Mouse (Mus musculus) limb, embryonic 14.5 days (tissue): ENCODE measurements around the gene Exosc9. TPM values are rescaled to one million over a fixed set of nuclear protein-coding genes. Genes with fewer than 3 reads are reported as not detected.

Experiments
- ATAC-seq: fragments of 200-750 bp; cut with Nextera tagmentation; 2 replicates; pipeline ENCODE4 v1.8.0; 2017; ENCODE audit warnings: low read depth, moderate number of reproducible peaks, moderate TSS enrichment; ENCODE audit not compliant: low FRiP score
- DNase-seq: peaks from one replicate; pipeline ENCODE4 v3.0.0-alpha.2; 2015; ENCODE audit warnings: low spot score
- H3K27ac ChIP-seq: fragments of 300-500 bp; sonication (generic); replicated peaks from 2 replicates; pipeline ENCODE4 v1.5.1; 2014; ENCODE audit warnings: low read depth, mild to moderate bottlenecking, low read length, moderate library complexity, mixed read lengths
- H3K27me3 ChIP-seq: fragments of 300-500 bp; sonication (generic); 2 replicates; pipeline ENCODE4 v1.6.1; 2014; ENCODE audit warnings: low read length, mixed read lengths; ENCODE audit not compliant: control insufficient read depth, insufficient read depth
- H3K36me3 ChIP-seq: fragments of 300-500 bp; sonication (generic); 2 replicates; pipeline ENCODE4 v1.6.1; 2014; ENCODE audit warnings: mild to moderate bottlenecking, low read length, moderate library complexity, mixed read lengths; ENCODE audit not compliant: control insufficient read depth, insufficient read depth
- H3K4me1 ChIP-seq: fragments of 300-500 bp; sonication (generic); 2 replicates; pipeline ENCODE4 v1.6.1; 2014; ENCODE audit warnings: antibody characterized with exemption, low read length, mixed read lengths; ENCODE audit not compliant: control insufficient read depth, insufficient read depth
- H3K4me2 ChIP-seq: fragments of 300-500 bp; sonication (generic); replicated peaks from 2 replicates; pipeline ENCODE4 v1.6.1; 2014; ENCODE audit warnings: low read depth, mild to moderate bottlenecking, low read length, moderate library complexity; ENCODE audit not compliant: severe bottlenecking
- H3K4me3 ChIP-seq: fragments of 300-500 bp; sonication (generic); replicated peaks from 2 replicates; pipeline ENCODE4 v1.5.1; 2014; ENCODE audit warnings: low read length
- H3K9ac ChIP-seq: fragments of 300-500 bp; sonication (generic); 2 replicates; pipeline ENCODE4 v1.6.1; 2014; ENCODE audit warnings: mild to moderate bottlenecking, low read depth, low read length, moderate library complexity; ENCODE audit not compliant: severe bottlenecking
- H3K9me3 ChIP-seq: fragments of 300-500 bp; sonication (generic); 2 replicates; pipeline ENCODE4 v1.6.1; 2016; ENCODE audit warnings: low read length; ENCODE audit not compliant: control insufficient read depth
- POLR2A ChIP-seq: fragments of 200-500 bp; IDR thresholded peaks from 2 replicates; pipeline ENCODE4 v1.8.0; 2012; ENCODE audit warnings: inconsistent platforms, mild to moderate bottlenecking, moderate library complexity, borderline replicate concordance; ENCODE audit not compliant: insufficient read depth, insufficient read length; ENCODE audit errors: extremely low read depth
- WGBS: fragments of 180-500 bp; shearing (Covaris S2); extraction: QIAGEN DNeasy Blood & Tissue Kit; methylation state at CpG from one replicate; pipeline ENCODE4 v1.1.7; 2014; 5-methylcytosine and 5-hydroxymethylcytosine counted together
- polyA plus RNA-seq, 2 experiments: library from polyadenylated mRNA; depleted of rRNA in 1 of 2; stranded (reverse) in 1 of 2; unstranded in 1 of 2; fragments of >200 nt; fragmentation: Nextera tagmentation in 1 of 2; extraction: Ambion mirVana in 1 of 2; gene quantifications; 2 replicates each; pipeline versions ENCODE4 v1.2.1 to v1.2.3; 2012 to 2014

The Exosc9 gene
- polyA plus RNA-seq, 2 experiments = 34.8 to 55.0 TPM

DNA sequence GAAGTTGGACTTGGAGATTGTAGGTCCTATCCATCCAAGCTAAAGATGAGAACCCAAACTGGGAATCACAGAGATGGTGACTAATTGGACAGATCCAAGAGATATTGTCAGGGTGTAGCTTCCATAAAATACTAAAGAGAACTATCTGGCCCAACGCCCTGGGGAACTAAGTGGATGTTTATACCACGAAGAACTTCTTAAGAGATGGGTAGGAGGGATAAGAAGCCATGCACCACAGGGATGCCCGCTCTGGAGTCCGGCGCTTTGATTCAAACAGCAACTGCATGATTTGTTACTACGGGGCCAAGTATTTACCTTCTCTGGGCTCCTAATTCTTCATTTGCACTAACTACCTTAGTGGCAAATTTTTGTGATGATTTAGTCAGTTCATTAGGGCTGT is 60.3 kb downstream of the Exosc9 start:
- TF ChIP-seq POLR2A = no peak
- Histone ChIP-seq H3K27ac (no peak overlapping the region), H3K27me3 (no peaks in the 10 kb centered on the region), H3K4me1 (0 out of 2 replicates have a peak, but pooled peaks cover 2% of the 10 kb centered on the region), H3K4me2 (peak overlapping the region; percentile 55), H3K36me3 (no peaks in the 10 kb centered on the region), H3K4me3 (peak overlapping the region; percentile 74), H3K9ac (peak overlapping the region; percentile 78), H3K9me3 (no peaks in the 10 kb centered on the region)
- no peak for ATAC-seq
- WGBS = 7% methylated on average over 6 of the region's 6 CpGs
- DNase-seq = peak; percentile 3

DNA sequence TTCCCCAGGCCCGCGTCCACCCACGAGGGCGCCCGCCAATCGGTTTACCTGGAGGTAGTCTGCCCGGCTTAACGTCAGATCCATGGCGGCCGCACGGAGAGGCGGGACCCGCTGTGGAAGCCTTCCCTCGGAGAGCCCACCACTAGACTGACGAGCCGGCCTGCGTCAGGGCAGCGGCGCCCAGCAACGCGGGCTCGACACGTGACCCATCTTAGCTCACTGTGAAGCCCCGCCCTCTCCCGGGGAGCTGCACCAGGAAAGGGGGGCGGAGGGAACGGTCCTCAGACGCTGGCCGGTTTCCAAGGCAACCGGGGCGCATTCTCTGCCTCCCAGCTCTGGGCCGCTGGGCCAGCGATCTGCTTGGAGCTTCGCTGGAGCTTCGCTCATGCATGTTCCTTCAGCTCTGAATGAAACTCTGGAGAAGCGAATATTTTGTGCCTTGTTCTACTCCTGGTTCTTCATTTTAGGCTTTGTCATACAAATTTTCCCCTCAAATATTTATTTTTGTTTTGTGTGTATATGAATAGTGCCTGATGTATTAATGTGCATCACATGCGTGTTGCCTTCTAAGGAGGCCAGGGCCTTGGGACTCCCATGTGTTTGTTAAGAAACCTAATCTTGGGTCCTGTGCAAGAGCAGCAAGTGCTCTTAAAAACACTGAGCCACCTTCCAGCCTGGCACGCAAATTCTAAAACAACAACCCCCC is 60.9 kb downstream of the Exosc9 start, which contains the start of gene Bbs7:
Gene Bbs7 (minus strand): TSS at position 276 of the 706 bp plus-strand sequence.
- 0 out of 2 replicates have a peak, but pooled peaks have one; percentile 42 for TF ChIP-seq POLR2A
- Histone ChIP-seq H3K4me2 (peak within 1 kb of the TSS; percentile 55), H3K9ac (peak within 1 kb of the TSS; percentile 78), H3K27me3 (no peaks in the 10 kb centered on the region), H3K4me3 (peak within 1 kb of the TSS; percentile 74), H3K9me3 (no peaks in the 10 kb centered on the region), H3K4me1 (0 out of 2 replicates have a peak, but pooled peaks cover 2% of the 10 kb centered on the region), H3K36me3 (no peaks in the 10 kb centered on the region), H3K27ac (no peak within 1 kb of the TSS)
- peak; percentile 97 for DNase-seq
- 3% methylated on average over 37 of the region's 38 CpGs for WGBS
- peak; percentile 99 for ATAC-seq

GRCm38 (mm10) chr3:36613908-36614255 is 61.5 kb downstream of the Exosc9 start:
- no peaks in the 10 kb centered on the region for H3K36me3 ChIP-seq
- ATAC-seq (no peak), DNase-seq (no peak)
- H3K9ac ChIP-seq = no peak overlapping the region
- H3K27ac ChIP-seq = no peak overlapping the region
- no peak for TF ChIP-seq POLR2A
- 66% methylated on average over 5 of the region's 5 CpGs for WGBS
- no peaks in the 10 kb centered on the region for H3K9me3 ChIP-seq
- H3K4me2 ChIP-seq = peak overlapping the region; percentile 55; the same call in 1 of the 2 replicates
- no peaks in the 10 kb centered on the region for H3K27me3 ChIP-seq
- peak overlapping the region; percentile 74; the same call in 1 of the 2 replicates for H3K4me3 ChIP-seq
- H3K4me1 ChIP-seq = 0 out of 2 replicates have a peak, but pooled peaks cover 2% of the 10 kb centered on the region

Other genes with a start within 250 kb of the Exosc9 start
- 348 and 392 TPM in 2 replicates for gene Anxa5, start 76.7 kb upstream of the Exosc9 start, polyA plus RNA-seq (2012; rRNA removed)
- gene Anxa5, start 76.7 kb upstream of the Exosc9 start, polyA plus RNA-seq (2014; fragmentation: Nextera tagmentation; extraction: Ambion mirVana) = 423 and 449 TPM in 2 replicates
- gene 1810062G17Rik, start 76.7 kb upstream of the Exosc9 start, polyA plus RNA-seq (2012; rRNA removed) = 2.0 and 2.3 TPM in 2 replicates
- 2.0 and 2.3 TPM in 2 replicates for gene 1810062G17Rik, start 76.7 kb upstream of the Exosc9 start, polyA plus RNA-seq (2014; fragmentation: Nextera tagmentation; extraction: Ambion mirVana)
- gene Gm11549, start 30.8 kb upstream of the Exosc9 start, polyA plus RNA-seq (2012; rRNA removed) = 0.05 and 0.10 TPM in 2 replicates
- 0.11 TPM in 1 of 2 replicates, not detected in the other for gene Gm11549, start 30.8 kb upstream of the Exosc9 start, polyA plus RNA-seq (2014; fragmentation: Nextera tagmentation; extraction: Ambion mirVana)
- 106 and 112 TPM in 2 replicates for gene Ccna2, start 19.5 kb downstream of the Exosc9 start, polyA plus RNA-seq (2012; rRNA removed)
- 156 and 170 TPM in 2 replicates for gene Ccna2, start 19.5 kb downstream of the Exosc9 start, polyA plus RNA-seq (2014; fragmentation: Nextera tagmentation; extraction: Ambion mirVana)
- gene Bbs7, start 60.9 kb downstream of the Exosc9 start, polyA plus RNA-seq (2012; rRNA removed) = 10.1 and 14.0 TPM in 2 replicates
- 11.6 and 12.2 TPM in 2 replicates for gene Bbs7, start 60.9 kb downstream of the Exosc9 start, polyA plus RNA-seq (2014; fragmentation: Nextera tagmentation; extraction: Ambion mirVana)
- gene Trpc3, start 137.6 kb downstream of the Exosc9 start, polyA plus RNA-seq (2012; rRNA removed) = 5.7 and 6.0 TPM in 2 replicates
- 3.5 and 3.9 TPM in 2 replicates for gene Trpc3, start 137.6 kb downstream of the Exosc9 start, polyA plus RNA-seq (2014; fragmentation: Nextera tagmentation; extraction: Ambion mirVana)